Mouse (Mus musculus): ENCODE measurements around the gene Sumf1. TPM values are rescaled to one million over a fixed set of nuclear protein-coding genes. Genes with fewer than 3 reads are reported as not detected.

Sumf1 gene
- total RNA-seq, 2 experiments from 2014 or later: 15.7 to 17.1 TPM

GRCm38 (mm10) chr6:108101936-108102830 lies 83.2 kb downstream of the Sumf1 start:
- intact Hi-C loops (cut with DNase I): no loop called here
- peak in 1 of 2 experiments; percentile 16 for DNase-seq

DNA sequence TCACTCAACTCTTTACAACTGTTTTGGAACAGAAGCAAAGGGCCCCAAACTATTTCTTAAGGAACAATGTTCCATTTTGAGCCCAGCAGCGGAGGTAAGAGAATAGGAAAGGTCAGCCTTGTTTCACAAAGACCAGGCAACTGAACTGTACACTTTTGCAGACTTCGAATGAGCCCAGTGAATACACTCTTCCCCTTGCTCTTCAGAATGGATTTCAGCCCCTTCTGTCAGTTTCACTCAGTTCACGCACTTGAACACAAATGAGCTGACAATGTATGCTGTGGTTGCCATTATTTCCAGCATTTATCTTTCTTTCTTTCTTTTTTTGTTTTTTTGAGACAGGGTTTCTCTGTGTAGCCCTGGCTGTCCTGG lies 86.5 kb downstream of the Sumf1 start:
- no peak for DNase-seq
- intact Hi-C loops (cut with DNase I): loop anchor here (1.0 to 10.0 kb wide), 6 partner anchors 113 to 638 kb away; partner anchors contain the start of gene Itpr1

- intact Hi-C loops (cut with DNase I): loop anchor here (1.0 to 10.0 kb wide), 6 partner anchors 114 to 639 kb away; partner anchors contain the start of gene Itpr1
Observed at GRCm38 (mm10) chr6:108098171-108098845, 87.1 kb downstream of the Sumf1 start.

DNA sequence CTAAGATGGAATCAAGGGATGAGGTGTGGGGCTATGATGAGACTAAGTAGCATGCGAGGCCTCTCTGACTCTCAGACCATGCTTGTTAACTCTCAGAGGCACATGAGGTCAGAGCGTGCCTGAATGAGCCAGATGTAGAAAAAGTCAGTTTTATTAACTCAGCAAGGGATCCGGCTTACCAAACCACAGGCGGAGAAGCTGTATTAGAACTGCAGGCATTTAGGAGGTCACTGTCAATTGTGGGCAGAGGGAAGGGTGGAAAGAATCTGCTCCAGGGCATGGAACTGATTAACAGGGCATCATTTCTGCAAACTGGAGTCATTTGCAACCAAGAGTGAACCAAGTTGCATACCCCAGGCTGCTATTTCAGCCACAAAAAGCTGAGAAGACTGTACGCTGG lies 89.9 kb downstream of the Sumf1 start:
- no peak for DNase-seq
- intact Hi-C loops (cut with DNase I): loop anchor here (5.0 to 10.0 kb wide), 4 partner anchors 117 to 642 kb away; partner anchors contain the start of gene Itpr1

More at GRCm38 (mm10) chr6:108098171-108098845, 87.1 kb downstream of the Sumf1 start:
- peak; percentile 57 to 78 for DNase-seq

GRCm38 (mm10) chr6:108093449-108093848 lies 91.9 kb downstream of the Sumf1 start:
- intact Hi-C loops (cut with DNase I): loop anchor here (10.0 kb wide), 1 partner anchor 621 kb away; no protein-coding TSS in a partner anchor
- DNase-seq: no peak

- intact Hi-C loops (cut with DNase I): loop anchor here (10.0 kb wide), 1 partner anchor 622 kb away; no protein-coding TSS in a partner anchor
- DNase-seq: no peak
Observed at GRCm38 (mm10) chr6:108092646-108093045, 92.7 kb downstream of the Sumf1 start.

DNA sequence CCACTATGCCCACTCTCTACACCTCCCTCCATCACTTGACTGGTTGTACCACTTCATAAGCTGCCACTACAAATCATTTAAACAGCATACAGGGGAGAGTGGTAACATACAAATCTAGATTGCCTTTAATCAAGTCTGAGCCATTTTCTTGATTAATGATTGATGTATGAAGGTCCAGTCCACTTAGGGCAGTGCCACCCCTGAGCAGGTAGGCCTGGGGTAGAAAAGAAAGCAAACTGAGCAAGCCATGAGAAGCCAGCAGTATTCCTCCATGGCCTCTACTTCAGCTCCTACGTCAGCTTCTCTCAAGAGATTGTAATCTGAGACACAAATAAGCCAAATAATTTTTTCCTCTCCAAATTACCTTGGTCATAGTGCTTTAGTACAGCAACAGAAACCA lies 94.1 kb downstream of the Sumf1 start:
- intact Hi-C loops (cut with DNase I): loop anchor here (10.0 kb wide), 1 partner anchor 624 kb away; no protein-coding TSS in a partner anchor

DNA sequence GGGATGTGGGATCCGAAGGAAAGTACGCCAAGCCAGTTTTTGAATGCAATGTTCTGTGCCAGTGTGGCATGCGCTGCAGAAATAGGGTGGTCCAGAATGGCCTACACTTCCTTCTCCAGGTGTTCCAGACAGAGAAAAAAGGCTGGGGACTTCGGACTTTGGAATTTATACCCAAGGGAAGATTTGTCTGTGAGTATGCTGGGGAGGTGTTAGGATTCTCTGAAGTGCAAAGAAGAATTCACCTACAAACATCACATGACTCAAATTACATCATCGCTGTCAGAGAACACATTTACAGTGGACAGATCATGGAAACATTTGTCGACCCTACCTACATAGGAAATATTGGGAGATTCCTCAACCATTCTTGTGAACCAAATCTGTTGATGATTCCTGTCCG lies 109.5 kb downstream of the Sumf1 start:
- intact Hi-C loops (cut with DNase I): no loop called here
- no peak for DNase-seq

More for the DNA sequence above, 94.1 kb downstream of the Sumf1 start:
- no peak for DNase-seq

DNA sequence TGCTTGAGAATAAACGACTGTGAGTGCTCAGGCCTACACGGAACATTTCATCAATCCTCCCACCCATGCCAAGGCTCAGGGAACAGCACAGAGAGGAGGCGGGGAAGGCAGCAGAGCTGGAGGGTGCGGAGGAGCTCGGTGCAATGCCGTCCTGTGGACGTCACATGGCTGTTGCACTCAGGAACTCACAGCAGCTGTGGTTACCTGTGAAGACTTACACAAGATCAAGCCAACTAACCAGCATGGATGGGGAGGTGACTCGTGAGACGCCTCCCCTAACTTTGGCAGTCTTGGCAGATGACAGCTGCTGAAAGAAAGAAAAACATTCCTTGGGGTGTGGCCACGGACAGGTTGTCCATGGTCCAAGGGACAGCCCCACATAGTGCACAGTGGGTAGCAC lies 110.8 kb downstream of the Sumf1 start:
- no peak for DNase-seq
- intact Hi-C loops (cut with DNase I): no loop called here

- intact Hi-C loops (cut with DNase I): no loop called here
- no peak for DNase-seq
Observed at GRCm38 (mm10) chr6:108073931-108074330, 111.5 kb downstream of the Sumf1 start.

DNA sequence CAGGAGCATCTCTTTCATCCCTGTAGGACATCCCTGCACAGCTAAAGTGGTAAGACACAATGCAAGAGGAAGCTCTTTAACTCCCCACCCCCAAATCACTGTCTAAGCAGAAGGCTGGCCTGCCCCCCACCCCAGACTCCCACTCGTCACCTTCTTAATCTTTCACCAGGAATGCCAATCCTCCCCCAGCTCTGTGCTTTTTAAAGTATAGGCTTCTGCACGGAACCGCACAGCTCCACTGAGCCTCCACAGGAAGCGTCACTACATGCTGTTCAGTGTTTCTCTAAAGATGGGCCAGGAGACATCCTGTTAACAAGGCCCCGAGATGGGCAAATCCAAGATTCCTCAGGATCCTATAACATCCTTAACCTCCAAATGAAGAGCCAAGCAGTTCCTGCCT lies 112.3 kb downstream of the Sumf1 start:
- DNase-seq: no peak
- intact Hi-C loops (cut with DNase I): no loop called here

- intact Hi-C loops (cut with DNase I): no loop called here
- no peak for DNase-seq
Observed at GRCm38 (mm10) chr6:108070947-108071346, 114.4 kb downstream of the Sumf1 start.

- DNase-seq: peak; percentile 62 to 81
- intact Hi-C loops (cut with DNase I): no loop called here
Observed at GRCm38 (mm10) chr6:108065583-108065982, 119.8 kb downstream of the Sumf1 start.

DNA sequence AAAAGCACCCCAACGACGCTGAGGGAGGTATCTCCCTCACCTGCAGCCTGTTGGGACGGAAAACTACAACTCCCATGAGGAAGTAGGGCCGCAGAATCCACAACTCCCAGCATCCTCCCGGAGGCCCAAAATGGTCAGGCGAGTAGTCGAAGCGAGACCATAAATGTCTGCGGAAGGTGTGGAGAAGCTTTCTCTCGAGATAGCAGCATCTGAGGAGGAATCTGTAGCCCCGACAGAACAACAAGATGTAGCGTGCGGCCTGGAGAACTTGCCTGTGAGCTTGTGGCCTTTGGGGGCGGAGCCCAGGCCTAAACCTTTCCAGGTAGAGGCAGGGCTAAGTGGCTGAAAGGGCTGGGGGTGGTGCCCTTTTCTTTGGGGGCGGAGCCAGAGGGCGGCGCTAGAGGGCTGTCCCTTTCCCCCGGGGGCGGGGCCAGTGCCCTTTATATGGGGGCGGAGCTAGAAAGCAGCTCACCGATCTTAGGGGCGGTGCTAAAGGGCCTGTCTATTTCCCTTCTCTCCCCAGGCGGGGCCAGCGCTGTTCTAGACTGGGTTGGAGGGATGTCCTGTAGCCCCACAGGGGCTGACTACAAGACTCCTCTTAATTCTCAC lies 120.4 kb downstream of the Sumf1 start, which contains the start of gene Setmar:
TSS of gene Setmar (plus strand) at position 128 of the 609 bp plus-strand sequence.
- intact Hi-C loops (cut with DNase I): no loop called here
- DNase-seq: peak; percentile 95 to 98

DNA sequence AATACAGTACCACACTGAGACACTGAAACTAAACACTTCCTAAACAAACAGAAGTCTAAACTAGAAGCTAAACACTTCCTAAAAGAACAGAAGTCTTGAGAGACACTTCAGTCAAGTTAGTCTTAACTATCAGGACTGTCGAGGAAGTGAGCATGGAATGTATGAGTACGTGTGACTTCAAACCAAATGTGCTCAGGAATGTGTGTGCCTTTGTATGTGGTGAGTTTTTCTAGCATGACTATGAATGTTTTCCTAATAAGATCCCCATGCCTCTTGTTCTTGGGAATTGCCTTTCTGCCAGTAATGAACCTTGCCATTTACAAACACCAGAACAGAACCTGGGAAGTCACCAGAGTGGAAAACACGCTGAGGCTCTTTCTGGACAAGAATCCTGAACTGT lies 124.3 kb downstream of the Sumf1 start:
- no peak for DNase-seq
- intact Hi-C loops (cut with DNase I): no loop called here

DNA sequence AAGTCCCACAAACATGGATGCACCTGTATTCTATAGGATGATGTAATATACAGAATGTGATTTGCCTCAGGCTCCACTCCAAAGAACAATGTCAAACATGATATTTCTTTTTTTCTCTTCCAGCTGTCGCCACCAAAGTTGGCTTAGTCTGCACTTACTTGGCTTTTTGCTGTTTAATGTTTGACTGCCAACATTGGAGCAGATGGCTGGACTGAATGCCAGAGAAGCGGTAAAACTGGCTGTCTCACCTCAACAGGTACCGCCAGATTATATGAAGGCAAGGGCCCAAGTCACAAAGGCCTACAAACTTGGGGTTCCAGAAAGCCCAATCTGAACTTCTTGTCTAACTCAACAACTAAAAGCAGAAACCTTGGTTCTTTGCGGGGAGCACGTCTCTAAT lies 127.3 kb downstream of the Sumf1 start:
- DNase-seq: no peak
- intact Hi-C loops (cut with DNase I): loop anchor here (5.0 kb wide), 1 partner anchor 1251 kb away; no protein-coding TSS in a partner anchor

- DNase-seq: no peak
- intact Hi-C loops (cut with DNase I): loop anchor here (5.0 kb wide), 1 partner anchor 1250 kb away; no protein-coding TSS in a partner anchor
Observed at GRCm38 (mm10) chr6:108057353-108057752, 128.0 kb downstream of the Sumf1 start.
